Mouse (Mus musculus) ovary, adult 18-20 months (tissue): ENCODE data around the gene Olfr1305.

Experiments
- DNase-seq: peaks from one replicate; pipeline ENCODE4 v3.0.0; 2022; ENCODE audit warnings: low spot score, mixed read lengths

The Olfr1305 gene

GRCm38 (mm10) chr2:111877049-111877448, at the start of gene Olfr1305:
Olfr1305 (minus strand) TSS chr2:111877149.
- DNase-seq = no peak

GRCm38 (mm10) chr2:111916171-111916570, 39.2 kb upstream of the Olfr1305 start, which contains the start of gene Olfr1306:
Olfr1306 (minus strand) TSS chr2:111916271.
- no peak for DNase-seq

GRCm38 (mm10) chr2:111820240-111820639, 56.7 kb downstream of the Olfr1305 start, which contains the start of gene Olfr1303:
Olfr1303 (minus strand) TSS chr2:111820340.
- no peak for DNase-seq
